Mouse (Mus musculus) thymus, adult 2 months (tissue): Measurements from ENCODE around the gene Sema6b. TPM values are rescaled to one million over a fixed set of nuclear protein-coding genes. Genes with fewer than 3 reads are reported as not detected.

Source experiments
- DNase-seq: peaks from one replicate; pipeline ENCODE4 v3.0.0; 2021
- H3K27ac ChIP-seq: fragments of 200-500 bp; 2 replicates; pipeline ENCODE4 v1.5.1; 2012; ENCODE audit warnings: low read length, control low read depth; ENCODE audit not compliant: control insufficient read depth, insufficient read depth
- H3K27me3 ChIP-seq: fragments of 200-500 bp; 2 replicates; pipeline ENCODE4 v1.6.1; 2012; ENCODE audit warnings: mild to moderate bottlenecking, low read length, moderate library complexity, mixed read lengths; ENCODE audit not compliant: control insufficient read depth, insufficient read depth
- H3K36me3 ChIP-seq: fragments of 200-500 bp; 2 replicates; pipeline ENCODE4 v1.6.1; 2012; ENCODE audit warnings: mild to moderate bottlenecking, low read length, moderate library complexity; ENCODE audit not compliant: control insufficient read depth, insufficient read depth
- H3K4me1 ChIP-seq: fragments of 200-500 bp; replicated peaks from 2 replicates; pipeline ENCODE4 v1.6.1; 2012; ENCODE audit warnings: low read length; ENCODE audit not compliant: control insufficient read depth, insufficient read depth
- H3K4me3 ChIP-seq: fragments of 200-500 bp; 2 replicates; pipeline ENCODE4 v1.5.1; 2012; ENCODE audit warnings: mild to moderate bottlenecking, low read length, control low read depth, moderate library complexity; ENCODE audit not compliant: control insufficient read depth, insufficient read depth
- CTCF ChIP-seq: fragments of 200-500 bp; IDR thresholded peaks from 2 replicates; pipeline ENCODE4 v1.5.1; 2012; ENCODE audit warnings: mild to moderate bottlenecking, control low read depth, low read length, moderate library complexity, borderline replicate concordance; ENCODE audit not compliant: control insufficient read depth, poor library complexity, insufficient read depth; ENCODE audit errors: extremely low read depth
- POLR2A ChIP-seq: fragments of 200-500 bp; IDR thresholded peaks from 2 replicates; pipeline ENCODE4 v1.6.1; 2012; ENCODE audit warnings: mild to moderate bottlenecking, low read length, control low read depth, moderate library complexity; ENCODE audit not compliant: control insufficient read depth, poor library complexity, insufficient read depth; ENCODE audit errors: extremely low read depth
- WGBS: fragments of 180-500 bp; shearing (Covaris S2); methylation state at CpG from one replicate; pipeline ENCODE4 v1.1.7; 2018; 5-methylcytosine and 5-hydroxymethylcytosine counted together
- polyA plus RNA-seq: library from polyadenylated mRNA; depleted of rRNA; stranded (reverse); fragments of >200 nt; gene quantifications from 2 replicates; pipeline ENCODE4 v1.2.3, GENCODE M21; 2012; rRNA removed

The Sema6b gene
- polyA plus RNA-seq, 1 experiment, result 3.8 TPM

DNA sequence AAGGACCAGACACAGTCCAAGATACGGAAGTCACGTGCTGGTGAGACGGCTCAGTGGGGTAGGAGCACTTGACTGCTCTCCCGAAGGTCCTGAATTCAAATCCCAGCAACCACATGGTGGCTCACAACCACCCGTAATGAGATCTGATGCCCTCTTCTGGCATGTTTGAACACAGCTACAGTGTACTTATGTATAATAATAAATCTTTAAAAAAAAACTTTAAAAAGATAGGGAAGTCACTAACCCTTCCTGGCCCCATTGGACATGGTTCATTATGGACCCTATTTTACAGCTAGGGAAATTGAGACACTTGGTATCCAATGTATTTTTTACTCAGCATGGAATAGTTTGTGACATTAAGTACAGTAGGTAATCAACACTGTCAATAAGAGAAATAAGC lies 62.6 kb downstream of the Sema6b start:
- Histone ChIP-seq H3K4me1 (peaks cover 31% of the 10 kb centered on the region), H3K36me3 (no peaks in the 10 kb centered on the region), H3K4me3 (no peak overlapping the region), H3K27ac (no peak overlapping the region), H3K27me3 (no peaks in the 10 kb centered on the region)
- WGBS, result 91% methylated on average over 5 of the region's 5 CpGs
- no peak for DNase-seq
- TF ChIP-seq POLR2A (no peak), CTCF (no peak)

DNA sequence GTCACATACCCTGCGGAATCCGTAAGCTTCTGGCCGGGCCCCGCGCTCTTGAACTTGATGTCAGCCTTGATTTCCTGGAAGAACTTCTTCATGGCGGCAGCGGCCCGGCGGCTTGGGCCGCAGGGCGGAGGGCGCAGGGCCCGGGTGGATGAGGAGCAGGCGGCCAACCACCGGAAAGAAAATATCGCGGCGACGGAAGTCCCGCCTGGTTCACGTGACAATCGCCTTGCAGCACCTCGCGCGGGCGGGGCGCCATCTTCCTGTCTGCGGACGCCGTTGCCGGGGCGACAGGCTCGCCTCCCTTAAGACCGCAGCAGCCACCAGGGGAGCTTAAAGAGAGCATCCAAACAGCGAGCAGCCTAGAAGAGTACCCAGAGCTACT lies 65.3 kb downstream of the Sema6b start, which contains the start of gene Ubxn6:
Gene Ubxn6 (minus strand): TSS at position 202 of the 382 bp plus-strand sequence.
- H3K27me3 ChIP-seq, result no peaks in the 10 kb centered on the region
- peaks cover 14% of the 10 kb centered on the region for H3K4me1 ChIP-seq
- peak within 1 kb of the TSS; percentile 83 for H3K27ac ChIP-seq
- peak; percentile 46; the same call in 1 of the 2 replicates for TF ChIP-seq CTCF
- TF ChIP-seq POLR2A, result peak; percentile 75
- 1% methylated on average over 35 of the region's 35 CpGs for WGBS
- peak within 1 kb of the TSS; percentile 83 for H3K4me3 ChIP-seq
- H3K36me3 ChIP-seq, result peaks cover 11% of the 10 kb centered on the region
- peak; percentile 97 for DNase-seq

- DNase-seq, result peak; percentile 77
- Histone ChIP-seq H3K27me3 (no peaks in the 10 kb centered on the region), H3K4me3 (peak overlapping the region; percentile 83), H3K4me1 (peaks cover 14% of the 10 kb centered on the region), H3K36me3 (peaks cover 16% of the 10 kb centered on the region), H3K27ac (peak overlapping the region; percentile 83)
- WGBS, result 9% methylated on average over 22 of the region's 22 CpGs
- TF ChIP-seq CTCF (no peak), POLR2A (no peak)
Measured at GRCm38 (mm10) chr17:56074097-56074826, 65.9 kb downstream of the Sema6b start.

Other genes starting within 250 kb of the Sema6b start
- 1.6 and 1.9 TPM in 2 replicates for gene Zfp959, start 248.2 kb downstream of the Sema6b start, polyA plus RNA-seq
- gene Zfp119b, start 190.8 kb downstream of the Sema6b start, polyA plus RNA-seq, result 0.17 and 0.23 TPM in 2 replicates
- gene Ebi3, start 187.7 kb downstream of the Sema6b start, polyA plus RNA-seq, result 24.5 and 25.9 TPM in 2 replicates
- gene Yju2, start 181.2 kb downstream of the Sema6b start, polyA plus RNA-seq, result 16.9 and 17.3 TPM in 2 replicates
- gene Shd, start 169.9 kb downstream of the Sema6b start, polyA plus RNA-seq, result 0.59 and 1.9 TPM in 2 replicates
- 0.26 and 0.62 TPM in 2 replicates for gene Fsd1, start 153.8 kb downstream of the Sema6b start, polyA plus RNA-seq
- 16.4 and 22.2 TPM in 2 replicates for gene Stap2, start 134.8 kb downstream of the Sema6b start, polyA plus RNA-seq
- gene Mpnd, start 134.6 kb downstream of the Sema6b start, polyA plus RNA-seq, result 180 and 188 TPM in 2 replicates
- gene Sh3gl1, start 103.7 kb downstream of the Sema6b start, polyA plus RNA-seq, result 216 and 248 TPM in 2 replicates
- 16.9 and 21.4 TPM in 2 replicates for gene Chaf1a, start 99.9 kb downstream of the Sema6b start, polyA plus RNA-seq
- gene Ubxn6, start 65.3 kb downstream of the Sema6b start, polyA plus RNA-seq, result 76.7 and 93.1 TPM in 2 replicates
- 80.6 and 83.3 TPM in 2 replicates for gene Hdgfl2, start 60.7 kb downstream of the Sema6b start, polyA plus RNA-seq
- gene Plin4, start 30.5 kb downstream of the Sema6b start, polyA plus RNA-seq, result 16.7 and 29.0 TPM in 2 replicates
- gene Plin5, start 22.7 kb downstream of the Sema6b start, polyA plus RNA-seq, result 6.2 and 11.7 TPM in 2 replicates
- 23.5 and 27.0 TPM in 2 replicates for gene Lrg1, start 18.3 kb downstream of the Sema6b start, polyA plus RNA-seq
- gene Tnfaip8l1, start 22.1 kb upstream of the Sema6b start, polyA plus RNA-seq, result 21.6 and 26.8 TPM in 2 replicates
- gene Mydgf, start 43.6 kb upstream of the Sema6b start, polyA plus RNA-seq, result 57.4 and 62.3 TPM in 2 replicates
- gene Dpp9, start 78.6 kb upstream of the Sema6b start, polyA plus RNA-seq, result 85.6 and 95.2 TPM in 2 replicates
- gene Fem1a, start 116.5 kb upstream of the Sema6b start, polyA plus RNA-seq, result 43.1 and 45.2 TPM in 2 replicates
- 21.6 and 23.1 TPM in 2 replicates for gene Ticam1, start 136.4 kb upstream of the Sema6b start, polyA plus RNA-seq
- gene Plin3, start 152.5 kb upstream of the Sema6b start, polyA plus RNA-seq, result 29.3 and 33.0 TPM in 2 replicates
- gene Arrdc5, start 159.9 kb upstream of the Sema6b start, polyA plus RNA-seq, result not detected in 2 replicates
- gene Uhrf1, start 163.0 kb upstream of the Sema6b start, polyA plus RNA-seq, result 154 and 258 TPM in 2 replicates
- gene Kdm4b, start 185.7 kb upstream of the Sema6b start, polyA plus RNA-seq, result 94.1 and 117 TPM in 2 replicates